Mouse (Mus musculus): ENCODE measurements around the gene Sh3pxd2a.

Gene Sh3pxd2a

DNA sequence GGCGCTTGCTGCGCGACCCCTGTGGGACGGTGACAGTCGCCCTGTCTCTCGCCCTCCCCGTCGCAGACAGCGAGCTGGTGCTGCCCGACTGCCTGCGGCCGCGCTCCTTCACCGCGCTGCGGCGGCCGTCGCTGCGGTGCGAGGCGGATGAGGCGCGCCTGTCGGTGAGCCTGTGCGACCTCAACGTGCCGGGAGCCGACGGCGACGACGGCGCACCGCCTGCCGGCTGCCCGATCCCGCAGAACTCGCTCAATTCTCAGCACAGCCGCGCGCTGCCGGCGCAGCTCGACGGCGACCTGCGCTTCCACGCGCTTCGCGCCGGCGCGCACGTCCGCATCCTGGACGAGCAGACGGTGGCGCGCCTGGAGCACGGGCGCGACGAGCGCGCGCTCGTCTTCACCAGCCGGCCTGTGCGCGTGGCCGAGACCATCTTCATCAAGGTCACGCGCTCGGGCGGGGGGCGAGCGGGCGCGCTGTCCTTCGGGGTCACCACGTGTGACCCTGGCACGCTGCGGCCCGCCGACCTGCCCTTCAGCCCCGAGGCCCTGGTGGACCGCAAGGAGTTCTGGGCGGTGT is 211.1 kb downstream of the Sh3pxd2a start:
- CTCF ChIA-PET: no interaction called here

DNA sequence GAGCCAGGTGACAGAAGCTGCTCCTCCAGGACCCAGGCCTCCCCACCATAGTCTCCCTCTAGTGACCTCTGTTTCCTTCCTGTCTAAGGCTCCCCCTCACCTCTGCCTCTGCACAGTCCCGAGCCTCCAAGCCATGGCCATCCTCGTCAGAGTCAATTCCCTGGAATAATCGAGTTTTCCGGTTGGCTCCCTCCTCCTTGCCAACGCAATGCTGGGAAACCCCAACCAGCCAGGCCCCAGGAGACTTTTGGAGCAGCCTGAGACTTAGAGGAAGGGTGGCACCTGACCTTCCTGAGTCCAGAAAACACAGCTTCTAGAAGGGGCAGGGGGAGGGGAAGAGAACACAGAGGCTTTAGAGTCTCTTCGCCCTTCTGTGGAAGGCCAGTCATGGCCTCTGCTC is 213.3 kb downstream of the Sh3pxd2a start:
- CTCF ChIA-PET: no interaction called here

DNA sequence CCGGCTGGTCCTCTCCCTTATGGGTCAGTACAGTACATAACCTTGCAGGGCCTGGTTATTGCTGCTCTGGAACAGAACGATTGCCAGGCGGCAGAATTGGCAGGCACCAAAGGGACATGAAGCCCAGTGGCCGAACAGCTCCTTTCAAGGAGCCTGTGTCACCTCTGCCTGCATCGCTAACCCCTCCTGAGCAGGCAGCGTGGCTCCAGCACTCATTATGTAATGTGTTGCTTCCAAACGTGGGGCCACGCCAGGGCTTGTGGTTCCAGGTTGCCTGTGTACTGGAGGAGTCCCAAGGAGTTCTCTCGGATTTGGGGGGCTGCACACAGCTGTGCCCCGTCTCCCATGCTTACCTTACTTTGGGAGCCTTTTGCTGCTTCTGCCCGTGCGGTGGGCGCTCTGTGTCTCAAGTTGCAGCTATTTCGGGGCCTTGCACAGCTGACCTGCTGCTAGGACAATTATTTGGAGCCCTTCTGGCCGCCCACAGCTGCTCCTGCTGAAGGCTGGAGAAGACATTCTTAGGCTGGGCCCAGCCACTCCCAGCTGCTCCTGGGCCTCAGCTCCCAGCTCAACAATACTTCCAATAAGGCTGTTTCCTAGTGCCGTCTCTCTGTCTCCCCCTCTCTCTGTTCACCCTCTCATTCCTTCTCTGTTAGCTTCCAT is 215.2 kb downstream of the Sh3pxd2a start:
- CTCF ChIA-PET: interaction anchor here (0.6 kb wide), 1 partner anchor 9 kb away, joined by 3 read pairs; no protein-coding TSS in a partner anchor

DNA sequence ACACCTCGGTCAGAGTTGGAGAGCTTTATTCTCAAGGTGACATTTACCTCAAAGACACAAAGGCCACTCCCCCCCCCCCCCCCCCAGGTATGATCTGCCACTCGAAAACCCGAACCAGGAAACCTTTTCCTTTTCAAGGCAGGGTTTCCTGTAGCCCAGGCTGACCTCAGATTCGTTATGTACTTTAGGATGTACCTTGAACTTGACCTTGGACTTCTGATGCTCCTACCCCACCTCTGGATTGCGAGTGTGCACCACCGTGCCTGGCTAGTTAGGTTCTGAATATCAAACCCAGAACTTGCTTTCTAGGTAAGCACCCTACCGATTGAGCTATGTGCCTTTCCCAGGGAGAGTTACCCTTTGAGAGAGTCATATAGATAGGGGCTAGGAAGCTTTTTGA is 215.9 kb downstream of the Sh3pxd2a start:
- CTCF ChIA-PET: interaction anchor here (0.6 kb wide), 1 partner anchor 67 kb away, joined by 4 read pairs; no protein-coding TSS in a partner anchor

DNA sequence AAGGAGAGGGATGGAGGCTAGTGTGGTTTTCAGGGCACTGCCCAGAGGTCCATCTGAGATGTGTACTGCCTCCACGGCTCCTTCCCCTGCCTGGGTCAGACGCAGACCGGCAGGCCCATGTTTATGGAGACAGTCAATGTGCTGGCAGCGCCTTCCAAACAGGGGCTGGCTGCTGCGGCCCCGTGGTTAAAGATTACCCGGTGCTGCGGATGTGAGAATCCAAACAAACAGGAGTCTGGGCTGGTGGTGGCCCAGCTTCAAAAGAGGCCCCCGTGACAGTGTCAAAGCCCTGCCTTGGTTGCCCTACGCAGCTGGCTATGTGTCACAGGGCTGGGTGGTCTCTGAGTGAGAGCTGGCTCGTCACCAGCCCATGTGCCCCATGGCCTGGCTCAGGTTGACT is 216.4 kb downstream of the Sh3pxd2a start:
- CTCF ChIA-PET: interaction anchor here (0.6 kb wide), 1 partner anchor 66 kb away, joined by 4 read pairs; no protein-coding TSS in a partner anchor

DNA sequence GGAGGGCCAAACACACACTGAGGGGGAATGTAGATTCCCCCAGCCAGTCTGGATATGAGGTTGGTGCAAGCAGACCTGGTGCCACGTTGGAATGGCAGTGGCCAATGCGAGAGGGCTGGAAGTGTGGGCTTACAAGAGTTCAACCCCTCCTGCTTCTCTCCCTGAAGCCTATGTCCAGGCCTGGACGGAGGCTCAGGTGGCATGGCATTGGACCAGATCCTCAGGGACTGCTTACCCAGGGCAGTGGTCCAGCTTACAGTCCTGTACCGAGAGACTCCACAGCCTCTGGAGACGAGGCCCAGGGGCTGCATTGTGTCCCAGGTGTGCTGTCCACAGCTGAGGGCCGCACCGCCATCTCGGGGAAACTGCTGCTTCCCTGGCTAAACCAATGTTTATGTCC is 218.7 kb downstream of the Sh3pxd2a start:
- CTCF ChIA-PET: no interaction called here

DNA sequence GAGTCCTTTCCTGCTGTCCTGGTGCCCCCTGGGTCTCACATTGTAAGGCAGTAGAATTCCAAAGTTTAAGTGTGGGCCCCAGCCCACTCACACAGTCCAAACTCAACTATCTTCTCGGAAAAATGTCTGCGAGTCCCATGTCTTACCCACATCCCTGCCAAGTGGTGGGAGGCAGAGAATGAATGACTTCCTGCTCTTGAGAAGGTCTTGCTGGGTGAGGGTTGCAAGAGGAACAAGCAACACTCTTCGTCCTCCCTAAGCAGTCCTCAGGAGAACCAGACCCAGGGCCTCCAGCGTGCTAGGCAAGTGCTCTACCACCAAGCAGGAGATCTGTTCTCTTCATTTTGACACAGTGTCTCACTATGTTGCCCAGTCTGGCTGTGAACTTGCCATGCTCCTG is 222.0 kb downstream of the Sh3pxd2a start:
- CTCF ChIA-PET: interaction anchor here (0.8 kb wide), 1 partner anchor 95 kb away, joined by 7 read pairs; no protein-coding TSS in a partner anchor

DNA sequence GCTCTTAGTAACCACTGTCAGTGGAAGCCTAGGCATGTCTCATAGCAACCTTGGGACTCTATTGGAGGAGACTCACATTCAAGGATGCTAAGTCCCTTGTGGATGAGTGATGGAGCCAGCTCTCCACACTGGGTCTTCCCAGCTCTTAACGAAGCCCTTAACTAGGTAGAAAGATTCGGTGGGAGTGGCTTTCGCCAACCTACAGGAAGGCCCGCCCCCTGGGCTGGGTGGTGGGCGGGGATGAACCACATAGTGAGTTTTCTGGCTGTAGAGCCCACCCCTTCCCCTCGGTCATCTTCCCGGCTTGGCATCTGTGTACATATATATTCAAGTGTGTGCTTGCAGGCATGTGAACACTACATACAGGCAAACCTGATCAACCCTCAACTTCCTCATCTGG is 223.2 kb downstream of the Sh3pxd2a start:
- CTCF ChIA-PET: no interaction called here

DNA sequence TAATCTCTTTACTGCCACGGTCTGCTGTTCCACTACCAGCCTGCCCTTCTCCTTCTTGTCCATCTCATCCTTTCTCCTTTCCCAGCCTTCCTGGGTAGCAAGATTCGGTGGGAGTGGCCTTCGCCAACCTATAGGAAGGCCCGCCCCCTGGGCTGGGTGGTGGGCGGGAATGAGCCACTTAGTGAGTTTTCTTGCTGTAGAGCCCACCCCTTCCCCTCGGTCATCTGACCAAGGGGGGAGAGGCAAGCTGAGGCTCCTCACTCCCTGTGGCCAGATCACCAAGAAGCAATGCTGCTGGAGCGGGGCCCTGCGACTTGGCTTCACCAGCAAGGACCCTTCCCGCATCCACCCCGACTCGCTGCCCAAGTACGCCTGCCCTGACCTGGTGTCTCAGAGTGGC is 224.1 kb downstream of the Sh3pxd2a start:
- CTCF ChIA-PET: interaction anchor here (0.6 kb wide), 1 partner anchor 9 kb away, joined by 3 read pairs; no protein-coding TSS in a partner anchor

DNA sequence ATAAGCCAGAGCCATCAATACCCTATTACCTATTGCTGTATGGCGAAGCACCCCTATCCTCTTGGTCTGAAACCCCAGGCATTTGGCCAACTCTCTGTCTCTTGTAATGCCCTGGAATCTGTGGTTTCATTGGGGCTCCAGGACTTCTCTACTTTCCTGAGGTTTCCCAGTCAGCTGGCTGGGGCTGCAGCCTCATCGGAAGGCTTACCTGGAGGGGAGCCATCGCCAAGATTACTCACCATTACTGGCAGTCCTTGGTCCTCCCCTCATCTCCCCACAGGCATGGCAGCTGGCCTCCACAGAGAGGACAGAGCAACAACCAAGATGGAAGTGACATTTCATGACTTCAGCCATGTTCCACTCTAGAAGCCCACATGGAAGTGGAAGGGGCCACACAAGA is 231.1 kb downstream of the Sh3pxd2a start:
- CTCF ChIA-PET: no interaction called here

DNA sequence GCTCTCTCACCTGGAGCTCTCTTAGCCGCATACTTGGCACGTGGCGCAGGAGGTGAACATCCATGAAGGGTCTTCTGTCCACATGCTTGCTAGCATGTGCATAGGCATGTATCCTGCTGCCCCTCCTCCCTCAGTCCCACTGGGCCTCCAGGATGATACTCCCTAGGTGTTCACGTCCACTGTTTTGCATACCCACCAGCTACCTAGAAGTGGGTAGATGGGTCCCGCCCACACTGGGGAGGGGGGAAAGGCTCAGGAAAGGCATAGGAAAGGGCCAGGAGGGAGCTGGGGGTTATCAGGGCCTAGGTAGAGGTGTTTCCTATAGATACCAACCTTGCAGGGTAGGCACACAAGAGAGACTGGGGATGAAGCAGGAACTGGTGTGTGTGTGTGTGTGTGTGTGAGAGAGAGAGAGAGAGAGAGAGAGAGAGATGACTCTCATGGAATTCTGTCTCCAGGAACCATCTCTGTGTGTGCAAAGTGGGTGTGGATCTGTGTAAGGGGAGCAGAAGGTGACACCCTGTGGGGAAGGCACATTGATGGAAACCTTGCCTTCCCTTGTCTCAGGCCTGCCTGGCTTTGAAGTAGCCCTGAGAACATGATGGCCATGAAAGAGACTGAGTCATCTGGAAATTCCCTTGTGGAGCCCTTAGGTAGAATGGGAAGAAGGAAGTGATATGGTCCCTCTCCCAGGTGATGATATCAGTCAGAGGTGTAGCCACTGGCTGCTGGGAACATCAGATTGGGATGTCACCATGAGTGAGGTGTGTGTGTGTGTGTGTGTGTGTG is 231.9 kb downstream of the Sh3pxd2a start:
- CTCF ChIA-PET: no interaction called here

DNA sequence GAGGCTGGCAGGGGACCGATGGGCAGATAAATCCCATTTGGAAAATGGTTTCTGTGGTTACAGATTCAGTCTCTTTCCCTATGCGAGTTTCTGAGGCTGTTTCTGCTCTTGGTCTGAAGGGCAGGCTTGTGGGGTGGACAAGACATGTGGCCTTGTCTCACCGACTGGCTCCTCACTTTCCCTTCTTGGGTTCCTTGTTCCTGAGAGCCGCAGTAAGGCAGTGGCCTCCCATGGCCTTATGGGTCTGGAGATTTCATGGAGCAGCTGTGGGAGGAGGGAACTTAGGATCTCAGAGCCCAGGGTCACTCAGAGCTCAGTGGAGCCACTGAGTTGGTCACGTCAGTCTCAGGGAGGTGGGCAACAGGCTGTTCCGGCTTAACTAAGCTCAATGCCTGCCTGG is 232.8 kb downstream of the Sh3pxd2a start:
- CTCF ChIA-PET: no interaction called here

DNA sequence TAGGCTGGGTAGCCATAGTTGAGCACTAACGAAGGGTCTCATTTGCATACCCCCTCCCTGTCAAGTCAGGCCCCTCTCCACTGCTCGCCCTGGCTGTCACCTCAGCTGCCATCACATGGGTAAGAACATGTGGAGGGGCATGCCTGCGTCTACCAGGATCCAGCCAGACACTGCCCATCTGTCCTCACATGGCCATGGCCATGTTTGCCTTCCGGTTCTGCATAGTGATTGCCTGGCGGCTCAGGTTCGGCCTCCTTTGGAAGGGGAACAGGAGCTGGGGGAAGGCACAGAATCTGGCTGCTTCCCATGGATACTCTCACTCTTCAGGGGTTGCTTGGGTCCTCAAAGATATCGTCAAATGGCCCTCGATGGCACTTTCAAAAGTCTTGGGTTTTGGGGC is 233.5 kb downstream of the Sh3pxd2a start:
- CTCF ChIA-PET: no interaction called here

DNA sequence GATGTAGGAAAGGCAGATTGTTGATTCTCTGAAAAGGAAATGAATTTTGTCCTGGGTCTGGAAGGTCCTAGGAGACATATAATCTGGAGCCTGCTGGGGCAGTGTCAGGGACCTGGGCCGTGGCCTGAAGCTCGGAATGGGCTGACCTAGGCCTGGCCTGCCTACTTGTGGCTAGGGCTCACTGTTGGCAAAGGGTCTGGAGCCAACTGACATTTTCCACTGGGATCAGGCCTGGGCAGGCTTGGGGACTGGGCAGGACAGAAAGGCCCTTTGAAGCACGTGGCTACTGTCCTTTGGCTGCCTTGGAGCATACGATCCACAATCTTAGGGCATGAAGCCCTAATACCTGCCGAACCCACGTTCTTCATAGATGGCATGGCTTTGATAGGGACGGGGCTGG is 234.1 kb downstream of the Sh3pxd2a start:
- CTCF ChIA-PET: no interaction called here

DNA sequence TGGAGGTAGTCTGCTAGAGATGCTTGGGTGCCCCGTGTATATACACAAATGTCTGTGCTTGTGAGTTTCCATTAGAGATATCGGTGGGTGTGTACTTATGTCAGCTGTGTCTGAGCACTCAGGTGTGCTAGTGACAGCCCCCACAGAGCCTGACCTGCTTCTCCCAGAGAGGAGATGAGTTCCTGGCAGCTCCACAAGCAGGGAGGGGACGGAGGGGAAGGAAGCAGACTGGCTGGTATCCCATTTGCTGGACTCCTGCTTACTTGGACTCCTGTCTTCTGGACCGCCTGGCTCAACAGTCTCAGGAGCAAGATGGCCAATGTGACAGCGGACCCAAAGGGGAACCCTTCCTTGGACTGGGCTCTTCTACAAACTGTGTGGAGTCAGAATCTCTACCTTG is 234.7 kb downstream of the Sh3pxd2a start:
- CTCF ChIA-PET: no interaction called here

DNA sequence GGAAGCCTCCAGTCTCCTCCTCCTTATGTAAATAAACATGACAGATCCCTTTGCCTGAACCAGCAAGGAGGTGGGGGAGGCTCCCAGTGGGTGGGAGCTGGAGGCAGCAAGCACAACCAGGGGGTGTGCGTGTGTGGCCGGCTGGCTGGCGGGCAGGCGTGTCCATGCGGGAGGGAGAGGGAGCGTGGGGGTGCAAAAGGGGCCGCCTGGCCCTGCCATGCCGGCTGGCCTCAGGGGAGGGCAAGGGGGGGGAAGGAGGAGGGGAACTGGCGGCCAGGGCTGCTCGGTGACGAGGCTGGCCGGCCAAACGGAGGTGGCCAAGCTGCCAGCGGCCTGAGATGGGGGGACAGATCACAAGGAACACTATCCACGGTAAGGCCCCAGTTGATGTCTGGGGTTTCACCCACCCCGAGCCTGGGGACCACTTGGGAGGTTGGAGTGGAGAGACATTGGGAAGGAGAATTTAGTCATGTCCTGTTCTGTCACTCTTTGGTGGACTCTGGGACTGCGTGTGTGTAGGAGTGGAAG is 235.4 kb downstream of the Sh3pxd2a start:
- CTCF ChIA-PET: no interaction called here

DNA sequence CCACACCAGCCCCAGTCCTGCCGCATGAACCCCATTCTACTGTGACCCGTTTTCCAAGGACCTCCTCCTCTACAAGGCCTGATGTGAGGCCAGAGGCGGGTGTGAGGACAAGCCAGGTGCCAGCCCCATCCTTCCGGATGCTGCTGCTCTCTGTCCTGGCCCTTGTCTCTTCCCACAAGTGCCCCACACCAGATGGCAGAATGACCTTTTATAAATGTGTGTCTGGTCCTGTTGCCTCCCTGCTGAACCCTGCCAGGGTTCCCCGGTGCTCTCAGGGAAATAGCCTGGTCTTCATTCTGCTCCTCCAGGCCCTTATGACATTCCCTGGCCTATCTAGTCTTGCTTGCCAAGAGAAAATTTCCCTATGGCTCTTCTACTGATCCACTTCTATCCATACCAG is 238.4 kb downstream of the Sh3pxd2a start:
- CTCF ChIA-PET: no interaction called here

DNA sequence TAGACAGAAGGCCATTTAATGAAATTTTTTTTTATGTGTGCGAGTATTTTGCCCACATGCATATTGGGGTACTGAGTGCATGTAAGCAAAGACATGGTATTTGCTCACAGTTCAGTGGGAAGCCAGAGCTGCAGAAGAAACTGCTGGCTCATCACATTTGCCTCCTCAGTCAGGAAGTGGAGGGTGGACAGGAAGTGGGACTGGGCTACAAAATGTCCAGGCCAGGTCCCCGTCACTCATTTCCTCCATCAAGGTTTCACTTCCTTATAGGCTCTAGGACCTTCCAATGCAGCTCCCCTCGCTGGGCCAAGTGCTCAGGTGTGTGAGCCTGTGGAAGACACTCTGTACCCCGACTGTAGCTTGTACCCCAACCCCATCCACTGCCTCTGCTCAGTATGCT is 239.5 kb downstream of the Sh3pxd2a start:
- CTCF ChIA-PET: no interaction called here

DNA sequence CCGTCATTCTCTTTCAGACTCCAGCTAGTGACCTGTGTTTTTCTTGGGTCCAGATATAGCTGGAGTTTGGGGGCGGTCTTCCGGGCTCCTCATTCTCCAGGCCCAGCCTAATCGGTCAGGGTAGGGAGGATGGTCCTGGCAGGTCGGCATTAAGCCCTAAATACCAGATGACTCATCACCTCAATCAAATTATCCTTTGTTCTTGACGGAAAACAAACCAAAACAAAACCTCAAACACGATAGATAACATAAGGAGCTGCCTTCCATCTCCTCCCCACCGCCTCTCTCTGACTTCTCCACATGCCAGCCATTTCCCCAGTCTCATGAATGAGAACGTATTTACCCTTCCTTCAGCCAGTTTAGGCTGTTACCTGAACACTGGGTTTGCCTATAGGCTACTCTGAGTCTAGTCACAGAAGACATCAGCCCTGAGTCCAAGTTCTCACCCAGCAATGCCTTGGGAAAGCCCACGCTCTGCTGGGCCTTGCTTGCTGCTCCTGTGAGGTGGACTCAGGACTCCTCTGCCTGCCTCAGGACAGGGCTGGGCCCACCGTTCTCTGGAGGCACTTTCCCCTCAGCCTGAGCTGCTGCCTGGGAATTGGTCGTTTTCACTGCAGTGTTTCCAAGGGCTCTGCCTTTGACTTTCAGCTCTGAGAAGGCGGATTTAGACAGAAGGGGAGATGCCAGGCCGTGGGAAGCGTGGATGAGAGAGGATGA is 241.2 kb downstream of the Sh3pxd2a start:
- CTCF ChIA-PET: no interaction called here

DNA sequence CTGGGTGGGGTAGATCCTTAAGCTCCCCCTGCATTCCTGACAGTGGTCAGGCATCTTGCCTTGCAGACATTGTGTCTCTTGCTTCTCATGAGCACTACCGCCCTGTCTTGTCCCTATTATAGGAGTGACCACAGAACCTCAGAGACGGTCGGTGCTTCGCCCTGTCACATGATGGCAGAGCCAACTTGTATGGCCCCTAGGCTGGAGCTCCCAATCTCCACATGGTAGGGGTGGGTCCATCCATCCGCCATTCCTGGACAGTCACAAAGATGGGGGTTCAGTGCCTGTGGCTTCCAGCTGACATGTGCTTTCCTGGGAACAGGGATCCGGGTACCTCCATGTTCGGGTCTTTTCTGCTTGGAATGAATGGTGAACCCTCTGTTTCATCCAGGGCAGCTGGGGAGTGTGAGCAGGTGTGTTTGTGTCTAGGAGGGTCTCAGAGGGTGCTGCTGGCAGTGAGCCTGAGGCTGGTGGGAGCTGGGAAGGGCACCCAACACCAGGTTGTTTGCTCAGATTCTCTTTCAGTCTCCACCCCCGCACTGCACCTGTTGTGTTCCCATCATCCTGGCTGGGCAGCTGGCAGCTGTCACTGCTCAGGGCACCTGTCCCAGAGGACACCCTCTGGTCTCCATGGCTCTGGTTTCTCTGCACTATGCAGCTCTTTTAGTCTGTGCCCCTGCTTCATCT is 241.9 kb downstream of the Sh3pxd2a start:
- CTCF ChIA-PET: no interaction called here

DNA sequence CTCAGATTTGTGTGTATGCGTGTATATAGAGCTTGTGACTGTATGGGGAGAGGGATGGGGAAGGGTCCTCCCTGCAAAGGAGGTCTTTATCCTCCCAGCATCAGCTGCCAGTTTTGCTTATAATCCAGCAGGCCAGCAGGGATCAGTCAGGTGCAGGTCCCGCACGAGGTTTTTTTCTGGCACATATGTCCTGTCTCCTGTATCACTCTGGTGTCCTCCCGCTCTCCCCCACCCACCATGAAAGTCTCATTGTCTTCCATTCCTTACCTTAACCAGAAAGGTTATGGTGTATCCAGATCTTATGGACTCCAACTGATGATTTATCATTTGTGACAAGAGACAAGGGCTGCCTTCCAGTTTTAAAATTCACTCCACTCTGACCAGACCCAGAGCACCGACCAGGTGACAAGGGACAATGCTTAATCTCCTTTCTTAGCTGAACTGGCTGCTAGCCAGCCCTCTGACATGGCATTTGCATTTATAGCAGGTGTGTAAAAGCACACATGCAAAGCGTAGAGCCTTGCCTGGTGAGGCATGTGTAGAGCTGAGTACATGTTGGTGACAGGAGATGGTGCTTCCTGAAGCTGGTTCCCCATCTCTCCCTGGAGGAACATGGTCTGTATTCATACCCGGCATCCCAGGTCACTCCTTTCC is 242.6 kb downstream of the Sh3pxd2a start:
- CTCF ChIA-PET: no interaction called here

Measured in spleen, embryonic (tissue).